Mouse (Mus musculus) cerebellum, adult 9-10 months (tissue): Measurements from ENCODE around the gene Zfp229.
"Not testable (repeated sequence)": the region's sequence is repeated elsewhere in the genome, so short reads cannot be mapped to it uniquely, and the experiment has no call there.

Source experiments
- DNase-seq: peaks from one replicate; pipeline ENCODE4 v3.0.0; 2022

Gene Zfp229

DNA sequence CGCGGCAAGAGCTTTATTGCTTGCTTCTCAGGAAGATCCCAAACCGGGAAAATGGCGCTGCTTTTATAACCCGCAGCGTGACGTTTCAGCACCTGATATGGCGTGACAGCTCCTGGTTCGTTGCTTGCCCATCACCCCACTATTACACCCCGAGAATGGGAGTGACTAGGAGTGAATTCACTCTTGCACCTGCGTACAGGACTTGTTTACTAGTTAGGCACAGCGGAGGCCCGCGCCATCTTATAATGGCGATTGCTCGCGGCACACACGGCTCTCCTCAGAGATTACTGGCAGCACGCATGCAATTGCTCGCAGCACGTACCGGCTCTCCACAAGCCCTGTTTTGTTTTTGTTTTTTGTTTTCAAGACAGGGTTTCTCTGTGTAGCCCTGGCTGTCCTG, at the start of gene Zfp229:
TSS of gene Zfp229 (plus strand) at position 301 of the 400 bp plus-strand sequence.
- DNase-seq = not testable (repeated sequence)

DNA sequence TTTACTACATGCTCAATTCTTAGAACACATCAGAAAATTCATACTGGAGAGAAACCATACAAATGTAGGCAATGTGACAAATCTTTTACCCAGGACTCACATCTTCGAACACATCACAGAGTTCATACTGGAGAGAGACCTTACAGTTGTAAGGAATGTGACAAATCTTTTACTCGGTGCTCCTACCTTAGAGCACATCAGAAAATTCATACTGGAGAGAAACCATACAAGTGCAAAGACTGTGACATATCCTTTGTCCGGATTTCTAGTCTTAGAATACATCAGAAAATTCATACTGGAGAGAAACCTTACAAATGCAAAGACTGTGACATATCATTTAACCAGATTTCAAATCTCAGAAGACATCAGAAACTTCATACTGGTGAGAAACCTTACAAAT, 39.0 kb upstream of the Zfp229 start, which contains the start of gene Gm10226:
TSS of gene Gm10226 (plus strand) at position 301 of the 400 bp plus-strand sequence.
- DNase-seq = no peak

DNA sequence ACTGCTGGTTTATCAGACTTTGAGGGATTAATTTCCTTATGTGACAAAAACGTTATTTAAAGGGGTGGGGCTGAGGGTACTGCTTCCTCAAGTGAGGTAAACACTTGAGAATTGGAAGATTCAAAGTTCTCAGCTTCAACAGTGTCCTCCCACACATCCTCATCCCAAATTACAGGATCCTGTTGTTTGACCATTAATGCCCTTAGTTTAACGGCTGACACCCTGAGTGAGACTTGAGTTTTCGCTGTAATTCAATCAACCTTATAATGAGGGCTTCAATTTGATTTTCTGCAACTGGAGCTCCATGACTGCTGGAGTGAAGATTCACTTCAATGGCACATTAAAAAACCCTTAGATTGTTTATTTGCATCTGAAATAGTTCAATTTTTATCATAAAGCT, 37.3 kb upstream of the Zfp229 start:
- DNase-seq = no peak

DNA sequence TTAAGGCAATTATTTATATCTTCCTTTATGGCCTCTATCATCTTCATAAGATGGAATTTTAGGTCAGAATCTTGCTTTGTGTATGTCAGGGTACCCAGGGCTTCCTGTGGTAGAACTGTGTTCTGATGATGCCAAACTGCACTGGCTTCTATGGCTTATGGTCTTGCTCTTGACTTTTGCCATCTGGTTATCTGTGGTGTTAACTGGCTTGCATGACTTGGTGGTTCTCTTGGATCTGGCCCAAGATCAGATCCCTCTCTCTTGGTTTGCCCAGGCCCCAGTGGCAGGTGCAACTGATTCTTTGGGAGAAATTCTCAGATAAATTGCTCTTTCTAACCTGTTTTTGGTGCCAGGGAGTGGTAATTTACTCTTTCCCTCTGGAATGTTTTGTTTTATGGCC, 34.5 kb upstream of the Zfp229 start:
- DNase-seq = no peak

DNA sequence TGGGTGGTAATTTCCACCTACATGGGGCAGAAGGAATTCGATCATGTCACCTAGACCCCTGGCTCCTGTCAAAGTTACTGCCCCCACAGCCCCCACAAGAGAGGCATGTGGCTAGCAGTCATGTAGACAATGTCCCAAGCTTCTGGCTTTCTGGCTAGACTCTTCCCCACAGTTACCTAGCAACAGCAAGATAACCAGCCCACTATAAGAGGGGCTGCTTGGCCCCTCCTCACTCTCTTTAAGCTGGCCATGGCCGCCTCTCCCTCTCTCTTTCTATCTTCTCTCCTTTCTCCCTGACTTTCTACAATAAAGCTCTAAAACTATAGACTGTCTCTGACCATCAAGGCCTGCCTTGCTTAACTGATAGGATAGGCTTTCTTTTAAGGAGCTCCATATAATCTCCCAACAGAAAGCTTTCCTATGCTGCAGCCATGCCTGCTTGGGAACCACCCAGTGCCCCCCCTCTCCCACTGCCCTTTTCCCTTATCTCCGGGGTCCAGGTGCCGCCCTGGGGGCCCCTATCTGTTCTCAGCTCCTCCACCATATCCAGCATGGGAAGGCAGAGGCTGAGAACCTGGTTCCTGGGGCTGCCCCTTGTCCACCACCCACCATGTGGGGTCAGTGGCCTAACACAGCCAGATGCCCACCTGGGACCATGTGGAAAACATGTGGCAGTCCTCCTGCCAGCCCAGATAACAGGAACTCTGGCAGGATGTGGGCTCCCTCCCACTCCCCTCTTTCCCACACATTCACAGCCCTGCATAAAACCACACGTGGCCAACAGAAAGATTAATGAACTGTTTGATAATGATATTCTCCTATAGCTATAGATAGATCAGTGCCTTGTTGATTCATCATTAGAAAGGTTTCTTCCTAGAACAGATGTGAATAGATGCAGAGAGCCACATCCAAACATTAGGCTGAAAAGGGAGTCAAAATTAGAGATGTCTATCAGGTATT, 28.0 kb upstream of the Zfp229 start:
- DNase-seq = no peak

DNA sequence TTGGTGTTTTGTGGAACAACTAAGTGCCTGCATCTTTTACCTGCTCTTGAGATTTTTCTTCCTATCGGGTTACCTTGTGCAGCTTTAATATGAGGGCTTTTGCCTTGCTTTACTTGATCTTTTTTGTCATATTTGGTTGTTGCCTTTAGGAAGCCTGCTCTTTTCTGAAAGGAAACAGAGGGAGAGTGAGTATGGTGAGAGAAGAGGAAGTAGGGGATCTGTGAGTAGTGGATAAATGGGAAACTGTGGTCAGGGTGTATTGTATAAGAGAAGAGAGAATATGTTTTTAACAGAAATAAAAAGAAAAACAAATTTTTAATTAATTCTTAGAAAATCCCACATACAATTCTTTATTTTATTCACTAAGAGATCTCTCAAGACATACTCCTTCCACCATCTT, 27.2 kb upstream of the Zfp229 start:
- DNase-seq = no peak

DNA sequence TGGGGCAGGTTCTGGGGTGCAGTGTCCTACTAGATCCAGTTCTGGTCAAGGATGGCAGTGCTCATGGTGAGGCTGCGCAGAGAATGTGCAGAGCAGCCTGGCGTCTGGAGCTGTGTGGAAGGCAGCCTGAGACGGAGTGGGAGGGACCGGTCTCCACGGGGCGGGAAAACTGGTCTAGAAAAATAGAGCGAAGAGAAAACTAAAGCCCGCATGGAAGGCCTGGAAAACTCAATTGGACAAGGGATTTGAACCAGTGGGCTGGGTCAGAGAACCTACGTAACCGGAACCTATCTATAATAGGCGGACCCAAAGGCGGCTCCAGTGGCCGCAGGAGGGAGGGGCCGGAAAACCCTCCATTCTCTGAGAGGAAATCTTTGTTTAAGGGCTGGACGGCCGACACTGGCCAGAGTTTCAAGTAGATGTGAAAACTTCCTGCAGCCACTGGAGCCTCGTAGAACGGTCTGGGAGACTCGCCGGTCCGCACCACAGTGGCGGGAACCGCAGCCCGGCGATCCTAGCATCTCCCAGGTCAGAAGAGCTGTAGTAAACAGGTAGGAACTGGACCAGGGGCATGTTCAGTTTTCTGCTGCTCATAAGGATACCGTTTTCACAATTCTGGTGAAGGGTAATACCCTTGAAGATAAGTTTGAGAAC, 23.1 kb upstream of the Zfp229 start, which contains the start of gene Zfp760:
TSS of gene Zfp760 (plus strand) at position 399 of the 654 bp plus-strand sequence.
- DNase-seq = peak; percentile 86

DNA sequence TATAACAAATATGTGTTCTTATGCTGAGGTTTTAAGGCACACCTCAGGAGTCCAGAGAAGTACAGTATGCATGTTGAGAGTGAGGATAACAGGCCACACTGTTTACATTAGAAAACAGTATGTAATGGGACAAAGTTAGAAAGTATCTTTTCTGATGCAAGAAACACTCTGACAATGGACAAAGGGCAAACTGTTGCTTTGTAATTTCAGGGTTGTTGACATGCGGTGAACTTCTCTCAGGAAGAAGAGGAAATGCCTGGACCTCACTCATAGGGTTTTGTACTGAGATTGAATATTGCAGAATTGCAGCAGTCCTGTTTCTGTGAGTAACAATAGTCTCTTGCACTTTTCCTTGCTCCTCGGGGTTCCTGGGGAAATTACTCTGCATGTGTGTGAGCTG, 22.2 kb upstream of the Zfp229 start:
- DNase-seq = no peak

DNA sequence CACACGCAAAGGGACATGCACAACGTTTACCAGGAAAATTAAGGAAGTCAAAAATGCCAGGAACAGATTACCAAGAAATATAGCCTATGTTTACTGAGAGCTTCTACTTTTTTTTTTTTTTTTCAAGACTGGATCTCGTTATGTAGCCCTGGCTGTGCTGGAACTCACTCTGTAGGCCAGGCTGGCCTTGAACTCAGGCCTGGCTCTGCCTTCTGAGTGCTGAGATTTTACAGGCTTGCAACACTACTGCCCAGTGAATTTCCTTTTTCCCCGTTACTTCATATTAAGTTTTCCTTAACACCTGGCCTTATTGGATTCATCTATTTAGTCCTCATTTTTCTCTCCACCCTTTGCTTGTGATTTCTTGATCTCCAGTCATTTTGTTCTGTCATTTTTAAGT, 2.5 kb downstream of the Zfp229 start:
- no peak for DNase-seq

DNA sequence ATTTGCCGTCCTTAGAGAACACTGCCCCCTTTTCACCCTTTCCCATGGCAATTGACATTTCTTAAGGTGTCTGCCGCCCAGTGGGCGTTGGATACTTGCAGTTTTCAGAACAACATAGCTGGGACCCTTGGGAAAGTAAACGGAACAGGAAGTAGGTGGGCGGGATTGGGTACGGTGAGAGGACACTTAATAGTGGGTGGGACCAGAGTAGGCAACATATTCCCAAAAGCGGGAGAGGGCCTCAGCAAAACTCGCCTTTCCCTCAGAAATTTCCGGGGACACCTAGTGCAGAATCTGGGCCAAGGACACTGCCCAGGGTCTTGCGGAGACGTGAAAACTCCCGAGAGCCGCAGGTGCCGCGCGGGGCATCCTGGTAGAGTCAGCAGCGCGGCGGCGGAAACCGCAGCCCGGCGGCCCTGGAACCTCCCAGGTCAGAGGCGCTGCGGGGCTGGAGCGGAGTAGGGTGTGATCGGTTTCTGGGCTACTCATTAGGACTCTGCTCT, 3.0 kb downstream of the Zfp229 start:
- DNase-seq = peak; percentile 79

DNA sequence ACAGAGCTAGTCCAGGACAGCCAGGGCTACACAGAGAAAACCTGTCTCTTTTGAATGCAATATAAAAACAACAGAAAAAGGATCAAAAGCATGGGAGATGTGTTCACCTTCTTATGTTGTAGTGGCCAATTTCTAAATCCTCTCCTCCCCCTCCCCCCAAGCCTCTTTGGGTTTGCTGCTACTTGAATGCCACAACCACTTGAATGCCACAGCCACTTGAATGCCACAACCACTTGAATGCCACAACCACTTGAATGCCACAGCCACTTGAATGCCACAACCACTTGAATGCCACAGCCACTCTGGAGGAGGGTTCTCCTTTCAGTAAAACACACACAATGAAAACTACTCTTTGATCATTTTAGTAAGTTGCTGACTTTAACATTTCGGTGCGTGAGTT, 22.2 kb downstream of the Zfp229 start:
- DNase-seq = no peak

DNA sequence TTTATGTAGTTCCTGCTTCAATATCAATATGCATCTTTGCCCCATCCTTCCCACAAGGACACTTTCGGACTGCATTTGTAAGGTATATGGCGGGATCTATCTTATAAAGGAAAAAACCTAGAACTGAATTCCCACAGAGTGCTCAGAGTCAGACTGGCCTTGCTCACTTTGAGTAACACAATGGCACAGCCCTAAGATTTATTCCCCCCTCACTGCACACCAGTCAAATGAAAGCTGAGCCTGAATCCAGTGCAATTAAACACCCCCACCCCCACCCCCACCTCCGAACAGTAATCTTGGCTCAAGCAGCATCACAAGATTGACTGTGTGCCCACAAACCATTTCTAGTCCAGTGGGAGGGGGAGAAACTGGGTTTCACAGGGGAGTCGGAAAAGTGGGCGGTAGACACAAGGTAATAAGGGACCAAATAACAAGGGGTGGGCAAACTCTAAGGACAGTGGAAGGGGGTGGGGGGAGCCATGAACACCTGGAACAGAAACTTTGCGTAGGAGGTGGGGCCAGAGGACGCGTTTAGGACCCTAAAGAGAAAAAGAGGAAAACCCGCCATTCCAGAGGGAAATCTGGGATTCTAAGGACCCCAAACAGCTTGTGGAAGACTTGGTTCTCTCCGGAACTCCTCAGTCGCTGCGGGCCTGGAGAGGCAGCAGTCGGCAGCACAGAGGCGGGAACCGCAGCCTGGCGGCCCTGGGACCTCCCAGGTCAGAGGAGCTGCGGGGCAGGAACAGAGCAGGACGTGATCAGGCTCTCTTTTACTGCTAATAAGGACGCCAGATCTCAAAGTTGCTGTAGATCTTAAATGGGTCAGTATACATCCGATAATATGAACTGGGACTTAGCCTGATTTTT, 23.0 kb downstream of the Zfp229 start:
- DNase-seq = no peak

DNA sequence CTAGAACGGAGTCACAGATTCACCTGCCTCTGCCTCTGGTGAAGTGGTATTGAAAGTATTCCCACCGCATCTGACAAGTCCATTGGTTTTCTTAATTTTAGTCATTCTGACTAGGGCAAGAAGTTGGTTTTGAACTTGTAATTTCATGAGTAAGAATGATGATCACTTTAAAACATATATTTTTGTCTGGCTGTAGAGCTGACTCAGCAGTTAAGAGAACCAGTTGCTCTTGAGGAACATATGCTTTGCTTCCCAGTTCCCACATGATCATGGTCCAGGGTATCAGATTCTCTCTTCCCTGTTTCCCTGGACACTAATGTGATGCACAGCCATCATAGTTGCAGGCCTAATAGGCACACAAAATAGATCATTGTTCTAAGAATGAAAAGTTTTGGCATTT, 39.7 kb downstream of the Zfp229 start:
- no peak for DNase-seq

DNA sequence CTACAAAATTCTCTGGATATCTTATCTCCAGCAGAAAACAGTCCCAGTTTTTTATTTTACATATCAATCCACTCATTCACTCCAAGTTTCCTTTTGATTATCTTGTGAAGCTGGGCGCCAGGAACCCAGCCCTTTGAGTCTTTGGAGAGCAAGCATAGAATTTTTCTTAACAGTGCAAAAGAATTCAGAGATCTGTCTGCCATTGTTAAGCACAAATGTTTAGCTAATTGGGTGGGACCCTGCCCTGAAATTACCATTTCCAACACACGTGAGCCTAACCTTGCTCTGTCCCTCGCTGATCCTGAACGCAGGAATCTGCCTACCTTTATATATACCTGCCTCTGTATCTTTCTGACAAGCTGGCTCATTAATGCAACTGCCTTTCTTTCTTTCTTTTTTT, 61.7 kb downstream of the Zfp229 start:
- DNase-seq = no peak

DNA sequence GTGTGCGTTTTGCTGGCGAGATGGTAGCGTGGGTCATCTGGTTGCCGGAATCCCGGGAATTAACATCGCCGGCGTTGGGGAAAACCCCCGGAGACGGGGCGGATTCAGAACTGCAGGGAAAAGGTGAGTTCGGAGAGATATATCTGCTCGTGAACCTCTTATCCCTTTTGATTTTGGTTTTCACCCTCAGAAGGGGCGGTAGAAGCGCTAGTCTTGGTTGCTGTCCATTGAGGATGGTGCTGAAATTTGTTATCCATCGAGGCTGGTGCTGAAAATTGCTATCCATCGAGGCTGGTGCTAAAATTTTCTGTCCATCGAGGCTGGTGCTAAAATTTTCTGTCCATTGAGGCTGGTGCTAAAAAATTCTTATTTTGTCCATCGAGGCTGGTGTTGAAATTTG, 70.8 kb downstream of the Zfp229 start:
- not testable (repeated sequence) for DNase-seq
